Mouse (Mus musculus) MEL (cell line): ENCODE data around the gene Map3k9.

Experiments used
- CTCF ChIP-seq, 3 experiments: IDR thresholded peaks in 2 of 3; conservative IDR thresholded peaks in 1 of 3; 2 replicates each; pipeline ENCODE4 v1.5.1; 2011 to 2012; ENCODE audit warnings: low read length in 3 of 3, low read depth in 2 of 3, mild to moderate bottlenecking in 2 of 3, improper control_type of control experiment in 1 of 3, inconsistent platforms in 1 of 3, mixed read lengths in 1 of 3, moderate library complexity in 1 of 3; ENCODE audit not compliant: control insufficient read depth in 1 of 3, insufficient read depth in 1 of 3, poor library complexity in 1 of 3, severe bottlenecking in 1 of 3
- POLR2A ChIP-seq, 2 experiments: IDR thresholded peaks; 2 replicates each; pipeline ENCODE4 v1.6.1; 2011 to 2012; ENCODE audit warnings: low read length in 2 of 2, mild to moderate bottlenecking in 2 of 2, control low read depth in 1 of 2, improper control_type of control experiment in 1 of 2, low read depth in 1 of 2, moderate library complexity in 1 of 2; ENCODE audit not compliant: control insufficient read depth in 1 of 2, insufficient read depth in 1 of 2, poor library complexity in 1 of 2

DNA sequence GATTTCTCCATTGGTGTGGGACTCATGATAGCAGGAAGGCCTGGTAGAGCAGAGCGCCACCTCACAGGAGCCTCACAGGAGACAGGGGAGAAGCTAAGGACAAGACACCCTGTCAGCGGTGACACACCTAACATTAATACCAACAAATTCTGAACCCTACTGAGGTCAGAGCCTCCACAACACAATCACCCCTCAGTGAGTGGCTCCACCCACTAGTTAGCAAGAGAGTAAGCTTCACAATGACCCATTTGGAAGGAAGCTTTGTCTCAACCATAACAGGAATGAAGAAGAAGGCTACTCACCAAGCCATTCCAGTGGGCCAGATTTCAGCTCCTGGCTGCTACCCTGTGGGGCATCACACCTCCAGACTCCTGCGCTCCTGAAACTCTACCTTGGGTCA, 22.0 kb upstream of the Map3k9 start:
- no peak for TF ChIP-seq CTCF (IDR thresholded peaks at IDR 0.05 in 2 of 3, conservative IDR thresholded peaks at IDR 0.05 in 1 of 3; ENCODE audit: control insufficient read depth in 1 of 3, insufficient read depth in 1 of 3, low read depth in 2 of 3, low read length in 3 of 3, poor library complexity in 1 of 3, severe bottlenecking in 1 of 3)
- no peak for TF ChIP-seq POLR2A (IDR thresholded peaks at IDR 0.05; ENCODE audit: control insufficient read depth in 1 of 2, insufficient read depth in 1 of 2, low read depth in 1 of 2, low read length in 2 of 2, poor library complexity in 1 of 2)
